Mouse (Mus musculus) intestine, embryonic 14.5 days (tissue): ENCODE results near the gene Wnt3a. TPM values are rescaled to one million over a fixed set of nuclear protein-coding genes. Genes with fewer than 3 reads are reported as not detected.

Experiments used
- ATAC-seq: fragments of 200-750 bp; cut with Nextera tagmentation; replicated peaks from 2 replicates; pipeline ENCODE4 v1.8.0; 2017; ENCODE audit warnings: low read depth, moderate number of reproducible peaks, moderate TSS enrichment, moderate library complexity; ENCODE audit not compliant: low FRiP score, low TSS enrichment
- DNase-seq: peaks from one replicate; pipeline ENCODE4 v3.0.0-alpha.2; 2018; ENCODE audit warnings: low spot score
- H3K27ac ChIP-seq: fragments of 300-500 bp; sonication (generic); 2 replicates; pipeline ENCODE4 v1.5.1; 2014; ENCODE audit warnings: low read depth, mild to moderate bottlenecking, control low read depth
- H3K27me3 ChIP-seq: fragments of 300-500 bp; sonication (generic); replicated peaks from 2 replicates; pipeline ENCODE4 v1.6.1; 2014; ENCODE audit warnings: low read length, control low read depth; ENCODE audit not compliant: control insufficient read depth, insufficient read depth
- H3K36me3 ChIP-seq: fragments of 300-500 bp; sonication (generic); 2 replicates; pipeline ENCODE4 v1.6.1; 2014; ENCODE audit warnings: low read length, control low read depth; ENCODE audit not compliant: control insufficient read depth, insufficient read depth
- H3K4me1 ChIP-seq: fragments of 300-500 bp; sonication (generic); replicated peaks from 2 replicates; pipeline ENCODE4 v1.6.1; 2014; ENCODE audit warnings: low read length, control low read depth, mixed read lengths; ENCODE audit not compliant: control insufficient read depth, insufficient read depth
- H3K4me2 ChIP-seq: fragments of 300-500 bp; sonication (generic); 2 replicates; pipeline ENCODE4 v1.6.1; 2014; ENCODE audit warnings: low read length
- H3K4me3 ChIP-seq: fragments of 300-500 bp; sonication (generic); 2 replicates; pipeline ENCODE4 v1.5.1; 2014; ENCODE audit warnings: low read depth, low read length, control low read depth, mixed read lengths
- H3K9ac ChIP-seq: fragments of 300-500 bp; sonication (generic); 2 replicates; pipeline ENCODE4 v1.6.1; 2014; ENCODE audit warnings: mild to moderate bottlenecking, low read length
- H3K9me3 ChIP-seq: fragments of 300-500 bp; sonication (generic); 2 replicates; pipeline ENCODE4 v1.6.1; 2016; ENCODE audit warnings: low read length, control low read depth; ENCODE audit not compliant: control insufficient read depth
- WGBS: fragments of 180-500 bp; shearing (Covaris S2); extraction: QIAGEN DNeasy Blood & Tissue Kit; methylation state at CpG from one replicate; pipeline ENCODE4 v1.1.7; 2014; 5-methylcytosine and 5-hydroxymethylcytosine counted together
- polyA plus RNA-seq: library from polyadenylated mRNA; unstranded; fragments of >200 nt; fragmentation: Nextera tagmentation; extraction: Ambion mirVana; gene quantifications from 2 replicates; pipeline ENCODE4 v1.2.1, GENCODE M21; 2014

Gene Wnt3a
- polyA plus RNA-seq, 1 experiment from 2014 or later, result not detected

DNA sequence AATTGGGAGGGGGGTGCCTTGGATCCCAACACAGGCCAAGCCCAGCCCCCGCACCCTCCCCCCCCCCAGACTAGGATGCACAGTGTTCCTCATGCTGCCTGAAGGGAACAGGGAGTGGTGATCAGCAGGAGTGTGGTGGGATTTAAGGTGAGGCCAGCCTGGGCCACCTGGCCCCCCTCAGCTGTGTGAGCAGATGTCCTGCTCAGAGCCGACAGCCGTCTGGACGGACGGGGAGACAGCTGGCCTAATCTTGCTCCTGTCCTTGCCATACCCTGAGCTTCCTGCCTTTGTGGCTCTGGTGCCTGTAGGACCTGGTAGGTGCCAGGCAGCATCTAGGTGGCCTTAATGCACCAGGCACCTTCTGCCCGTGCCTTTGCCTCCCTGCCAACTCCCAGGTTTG lies 21.5 kb upstream of the Wnt3a start:
- WGBS, result 49% methylated on average over 6 of the region's 6 CpGs
- Histone ChIP-seq H3K4me1 (peaks cover 43% of the 10 kb centered on the region), H3K4me3 (no peak overlapping the region), H3K27ac (no peak overlapping the region), H3K9me3 (no peaks in the 10 kb centered on the region), H3K36me3 (no peaks in the 10 kb centered on the region), H3K9ac (no peak overlapping the region), H3K27me3 (peaks cover 13% of the 10 kb centered on the region), H3K4me2 (no peak overlapping the region)
- DNase-seq, result no peak
- no peak for ATAC-seq

DNA sequence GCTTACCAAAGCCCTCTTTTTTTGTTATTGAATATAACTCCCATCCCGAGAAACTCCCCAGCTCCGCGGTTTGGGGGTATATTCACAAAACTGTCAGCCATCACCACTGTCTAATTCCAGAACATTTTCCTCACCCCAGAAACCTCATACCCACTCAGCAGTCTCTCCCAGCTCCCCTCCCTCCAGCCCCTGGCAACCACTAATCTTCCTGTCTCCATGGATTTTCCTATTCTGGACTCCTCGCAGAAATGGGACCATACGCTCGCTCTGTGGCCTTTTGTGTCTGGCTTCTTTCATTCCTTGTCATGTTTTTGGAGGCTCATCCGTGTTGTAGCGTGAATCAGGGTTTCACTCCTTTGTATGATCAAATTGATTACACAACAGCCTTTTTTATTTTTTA lies 19.4 kb upstream of the Wnt3a start:
- no peaks in the 10 kb centered on the region for H3K9me3 ChIP-seq
- no peaks in the 10 kb centered on the region for H3K36me3 ChIP-seq
- no peak for ATAC-seq
- peaks cover 44% of the 10 kb centered on the region for H3K4me1 ChIP-seq
- H3K27ac ChIP-seq, result 0 out of 2 replicates have a peak overlapping the region, but pooled peaks have one; percentile 54
- no peak overlapping the region for H3K4me2 ChIP-seq
- H3K27me3 ChIP-seq, result peaks cover 30% of the 10 kb centered on the region
- WGBS, result 31% methylated on average over 8 of the region's 8 CpGs
- H3K4me3 ChIP-seq, result no peak overlapping the region
- DNase-seq, result no peak
- H3K9ac ChIP-seq, result no peak overlapping the region

DNA sequence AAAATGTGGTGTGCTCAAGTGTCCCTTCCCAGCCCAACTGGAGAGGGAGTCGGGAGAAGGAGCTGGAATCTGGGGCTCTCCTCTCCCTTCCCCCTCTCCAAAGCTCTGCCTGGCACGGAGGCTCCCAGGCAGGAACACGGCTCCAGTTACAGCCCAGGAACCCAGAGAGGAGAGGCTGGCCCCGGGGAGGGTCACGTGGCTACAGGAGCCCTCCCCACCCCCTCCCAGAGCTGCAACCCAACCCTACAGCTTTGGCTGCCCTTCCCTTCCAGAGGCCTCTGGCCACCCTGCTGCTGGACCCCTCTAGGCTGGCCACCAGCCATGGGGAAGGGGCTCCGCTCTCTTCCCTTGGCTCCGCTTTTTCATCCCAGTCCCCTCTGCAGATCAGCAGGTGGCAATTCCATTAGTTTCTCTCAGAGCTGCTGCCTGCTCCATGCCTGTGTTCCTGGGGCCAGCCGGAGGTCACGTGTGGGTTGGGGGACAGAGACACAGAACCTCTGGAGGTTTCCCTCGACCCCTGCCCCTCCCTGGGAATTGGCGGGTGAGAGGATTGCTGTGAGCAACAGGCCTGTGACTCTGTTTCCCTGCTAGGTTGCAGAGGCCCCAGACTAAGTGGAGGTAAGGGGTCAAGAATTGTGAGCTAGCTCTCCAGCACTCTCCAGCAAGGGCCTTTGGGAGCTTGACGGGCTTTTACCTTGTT lies 18.7 kb upstream of the Wnt3a start:
- 0 out of 2 replicates have a peak, but pooled peaks have one; percentile 30 for ATAC-seq
- H3K9me3 ChIP-seq, result no peaks in the 10 kb centered on the region
- peaks cover 37% of the 10 kb centered on the region for H3K27me3 ChIP-seq
- peaks cover 42% of the 10 kb centered on the region for H3K4me1 ChIP-seq
- H3K4me2 ChIP-seq, result peak overlapping the region; percentile 66
- peak overlapping the region; percentile 54; the same call in 1 of the 2 replicates for H3K27ac ChIP-seq
- DNase-seq, result no peak
- H3K9ac ChIP-seq, result 0 out of 2 replicates have a peak overlapping the region, but pooled peaks have one; percentile 13
- WGBS, result 17% methylated on average over 10 of the region's 12 CpGs
- H3K4me3 ChIP-seq, result no peak overlapping the region
- H3K36me3 ChIP-seq, result no peaks in the 10 kb centered on the region

DNA sequence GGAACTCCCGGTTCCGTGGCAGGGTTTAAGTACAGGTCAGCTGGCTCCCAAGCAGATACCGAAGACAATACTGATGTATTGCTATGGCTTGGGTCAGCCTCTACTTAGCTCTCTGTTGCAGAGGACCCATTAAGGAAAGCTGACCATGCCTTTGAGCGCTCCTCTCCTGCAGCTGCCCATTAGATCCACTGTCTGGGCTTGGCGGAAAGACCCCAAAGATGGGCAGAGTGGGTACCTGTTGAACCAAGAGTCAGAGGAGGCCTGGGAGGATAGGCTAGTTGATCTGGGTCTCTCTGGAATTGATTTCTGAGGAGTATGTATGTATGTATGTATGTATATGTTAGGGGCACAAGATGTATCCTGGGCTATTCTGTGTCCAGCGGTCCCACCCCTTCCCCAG lies 18.1 kb upstream of the Wnt3a start:
- Histone ChIP-seq H3K4me3 (no peak overlapping the region), H3K4me1 (peaks cover 41% of the 10 kb centered on the region), H3K9ac (0 out of 2 replicates have a peak overlapping the region, but pooled peaks have one; percentile 13), H3K27me3 (peaks cover 43% of the 10 kb centered on the region), H3K4me2 (peak overlapping the region; percentile 66), H3K27ac (peak overlapping the region; percentile 54; the same call in 1 of the 2 replicates), H3K36me3 (no peaks in the 10 kb centered on the region), H3K9me3 (no peaks in the 10 kb centered on the region)
- WGBS, result 47% methylated on average over 6 of the region's 6 CpGs
- no peak for ATAC-seq
- no peak for DNase-seq

DNA sequence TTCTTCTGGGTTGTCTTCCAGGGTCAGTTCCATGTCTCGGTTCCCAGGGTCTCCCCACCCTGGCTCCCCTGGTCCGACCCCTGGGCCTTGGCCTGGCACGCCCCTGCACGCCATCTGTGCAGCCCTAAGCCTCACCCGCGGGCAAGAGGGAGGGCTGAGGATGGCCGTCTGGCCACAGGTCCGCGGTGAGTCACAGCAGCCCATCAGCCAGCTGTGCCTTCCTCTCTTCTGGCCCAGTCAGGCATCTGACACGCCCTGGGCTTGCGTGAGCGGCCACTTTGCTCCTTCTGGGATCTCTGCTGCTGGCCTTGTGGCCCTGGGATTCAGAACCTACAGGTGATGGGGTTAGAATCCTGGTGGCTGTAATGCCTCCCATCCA lies 17.6 kb upstream of the Wnt3a start:
- peak overlapping the region; percentile 46; the same call in 1 of the 2 replicates for H3K4me3 ChIP-seq
- H3K9ac ChIP-seq, result no peak overlapping the region

DNA sequence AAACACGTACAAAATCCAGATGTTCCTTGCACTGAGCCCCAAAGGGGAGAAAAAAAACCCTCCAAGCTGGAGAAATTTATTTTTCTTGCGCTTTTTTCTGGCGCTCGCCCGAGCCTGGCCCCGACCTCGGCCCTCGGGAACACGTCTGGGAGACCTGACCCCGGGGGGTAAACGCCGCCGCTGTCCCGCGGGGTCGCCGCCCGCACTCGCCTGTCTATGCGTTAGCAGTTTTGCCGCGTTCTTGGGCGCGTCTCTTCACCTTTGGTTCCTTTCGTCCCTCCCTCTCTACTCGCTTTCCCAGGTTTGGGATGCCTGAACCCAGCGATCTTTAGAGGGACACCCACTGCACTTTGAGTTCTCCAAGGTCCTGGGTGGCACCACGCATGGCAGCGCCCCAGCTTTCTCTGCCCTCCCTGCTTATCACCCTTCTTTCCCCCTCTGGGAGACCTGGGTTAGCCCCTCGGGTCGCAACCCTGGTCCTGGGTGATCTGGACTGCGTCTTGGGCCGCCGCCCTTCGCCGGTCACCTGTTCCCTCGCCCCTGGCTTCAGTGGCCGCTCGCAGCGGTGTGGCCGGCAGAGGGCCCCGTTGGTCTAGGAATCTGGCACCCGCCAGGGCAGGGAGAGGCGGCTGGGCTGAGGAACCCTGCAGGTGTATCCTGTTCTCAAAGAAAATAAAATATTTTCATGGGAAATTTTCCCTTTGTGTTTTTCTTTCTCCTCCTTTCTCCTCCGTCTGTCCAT lies 17.0 kb upstream of the Wnt3a start:
- Histone ChIP-seq H3K4me1 (peaks cover 35% of the 10 kb centered on the region), H3K9ac (peak overlapping the region; percentile 37)
- WGBS, result under 1% methylated on average over 45 of the region's 45 CpGs

More for the DNA sequence above, 17.6 kb upstream of the Wnt3a start:
- Histone ChIP-seq H3K36me3 (no peaks in the 10 kb centered on the region), H3K4me2 (peak overlapping the region; percentile 66; the same call in 1 of the 2 replicates), H3K27ac (no peak overlapping the region), H3K4me1 (peaks cover 38% of the 10 kb centered on the region), H3K9me3 (no peaks in the 10 kb centered on the region), H3K27me3 (peaks cover 46% of the 10 kb centered on the region)
- DNase-seq, result no peak
- WGBS, result 29% methylated on average over 12 of the region's 12 CpGs
- ATAC-seq, result 0 out of 2 replicates have a peak, but pooled peaks have one; percentile 13

DNA sequence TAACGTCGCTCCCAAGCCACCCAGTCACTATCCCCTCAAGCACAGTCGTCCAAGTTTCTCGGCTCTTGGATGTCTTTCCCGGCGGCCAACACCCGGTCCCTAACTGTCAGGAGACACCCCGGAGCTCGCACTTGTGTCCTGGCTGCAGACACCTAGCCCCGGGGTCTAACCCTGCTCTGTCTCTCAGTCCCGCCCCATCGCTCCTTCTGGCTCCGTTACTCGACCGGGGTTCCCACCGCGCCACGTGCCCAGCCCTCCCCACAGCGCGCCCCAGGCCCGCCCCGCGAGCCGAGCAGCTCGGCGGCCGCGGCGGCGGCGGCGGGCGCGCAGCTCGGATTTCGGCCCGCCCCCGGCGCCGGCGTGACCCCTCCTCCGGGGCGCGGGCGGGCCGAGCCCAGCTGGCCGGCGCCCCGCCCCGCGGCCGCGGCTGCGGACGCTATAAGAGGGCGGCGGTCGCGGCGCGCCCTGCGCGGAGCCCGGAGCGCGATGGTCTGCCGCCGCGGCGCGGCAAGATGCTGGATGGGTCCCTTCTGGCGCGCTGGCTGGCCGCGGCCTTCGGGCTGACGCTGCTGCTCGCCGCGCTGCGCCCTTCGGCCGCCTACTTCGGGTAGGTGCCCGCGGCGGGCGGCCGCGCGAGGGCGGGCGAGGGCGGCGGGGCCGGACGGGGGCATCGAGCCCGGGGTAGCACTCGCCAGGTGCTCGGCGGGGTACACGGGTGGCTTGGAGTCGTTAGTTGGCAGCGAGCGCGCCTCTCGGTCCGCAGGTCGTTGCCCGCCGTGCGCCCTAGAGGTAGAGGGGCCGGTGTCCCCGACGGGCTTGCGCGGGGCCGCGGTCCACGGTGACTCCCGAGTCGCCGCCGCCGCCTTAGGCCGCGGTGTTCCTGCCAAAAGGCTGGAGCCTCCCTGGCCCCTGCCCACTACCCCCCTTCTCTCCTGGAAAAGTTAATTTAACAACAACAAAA lies 16.2 kb upstream of the Wnt3a start, which contains the start of gene Wnt9a:
Wnt9a (plus strand) TSS at position 468 of the 961 bp plus-strand sequence.
- H3K9ac ChIP-seq, result peak within 1 kb of the TSS; percentile 37
- H3K4me1 ChIP-seq, result peaks cover 35% of the 10 kb centered on the region
- WGBS, result under 1% methylated on average over 122 of the region's 128 CpGs
- H3K27me3 ChIP-seq, result peaks cover 46% of the 10 kb centered on the region
- no peaks in the 10 kb centered on the region for H3K9me3 ChIP-seq
- peak; percentile 77 for DNase-seq
- no peaks in the 10 kb centered on the region for H3K36me3 ChIP-seq
- H3K4me3 ChIP-seq, result peak within 1 kb of the TSS; percentile 46
- peak; percentile 75 for ATAC-seq
- peak within 1 kb of the TSS; percentile 66 for H3K4me2 ChIP-seq
- H3K27ac ChIP-seq, result no peak within 1 kb of the TSS

More for the DNA sequence above, 17.0 kb upstream of the Wnt3a start:
- Histone ChIP-seq H3K36me3 (no peaks in the 10 kb centered on the region), H3K4me2 (peak overlapping the region; percentile 66), H3K27me3 (peaks cover 46% of the 10 kb centered on the region), H3K4me3 (peak overlapping the region; percentile 46), H3K27ac (no peak overlapping the region), H3K9me3 (no peaks in the 10 kb centered on the region)
- DNase-seq, result peak; percentile 90
- ATAC-seq, result peak; percentile 51; the same call in 1 of the 2 replicates

DNA sequence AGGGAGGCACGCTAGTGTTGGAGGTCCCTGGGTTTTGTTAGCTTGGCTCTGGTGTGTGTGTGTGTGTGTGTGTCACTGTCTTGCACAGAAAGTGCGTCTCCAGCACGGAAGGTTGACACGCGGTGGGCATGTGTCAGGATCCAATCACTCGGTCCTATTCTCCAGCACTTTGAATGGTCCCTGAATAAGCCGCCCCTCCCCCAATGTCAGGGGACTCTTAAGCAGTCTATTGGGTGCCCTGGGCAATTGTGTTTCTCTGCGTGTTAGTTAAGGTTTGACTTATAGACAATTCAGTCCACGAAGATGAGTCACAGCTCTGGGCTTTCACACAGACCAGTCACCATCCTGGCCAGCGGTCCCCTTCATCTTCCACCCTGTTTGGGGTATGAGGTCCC lies 15.3 kb upstream of the Wnt3a start:
- Histone ChIP-seq H3K4me1 (peaks cover 32% of the 10 kb centered on the region), H3K9me3 (no peaks in the 10 kb centered on the region), H3K4me2 (peak overlapping the region; percentile 66), H3K9ac (no peak overlapping the region), H3K27me3 (peaks cover 48% of the 10 kb centered on the region), H3K36me3 (no peaks in the 10 kb centered on the region), H3K4me3 (peak overlapping the region; percentile 46; the same call in 1 of the 2 replicates), H3K27ac (no peak overlapping the region)
- DNase-seq (no peak), ATAC-seq (no peak)
- 7% methylated on average over 10 of the region's 10 CpGs for whole genome bisulfite sequencing
